Mouse (Mus musculus) kidney, embryonic 16.5 days (tissue): ENCODE data around the gene Wfdc8. TPM values are rescaled to one million over a fixed set of nuclear protein-coding genes. Genes with fewer than 3 reads are reported as not detected.

Experiments
- ATAC-seq: fragments of 200-750 bp; cut with Nextera tagmentation; 2 replicates; pipeline ENCODE4 v1.8.0; 2017; ENCODE audit warnings: moderate TSS enrichment; ENCODE audit not compliant: low FRiP score, low TSS enrichment
- H3K27ac ChIP-seq: fragments of 300-500 bp; sonication (generic); 2 replicates; pipeline ENCODE4 v1.5.1; 2014; ENCODE audit warnings: low read length
- H3K27me3 ChIP-seq: fragments of 300-500 bp; sonication (generic); 2 replicates; pipeline ENCODE4 v1.6.1; 2014; ENCODE audit warnings: low read length, control low read depth, mixed read lengths; ENCODE audit not compliant: insufficient read depth
- H3K36me3 ChIP-seq: fragments of 300-500 bp; sonication (generic); 2 replicates; pipeline ENCODE4 v1.6.1; 2014; ENCODE audit warnings: low read length, control low read depth, mixed read lengths; ENCODE audit not compliant: insufficient read depth
- H3K4me1 ChIP-seq: fragments of 300-500 bp; sonication (generic); 2 replicates; pipeline ENCODE4 v1.6.1; 2014; ENCODE audit warnings: low read length, control low read depth, mixed read lengths; ENCODE audit not compliant: insufficient read depth
- H3K4me2 ChIP-seq: fragments of 300-500 bp; sonication (generic); replicated peaks from 2 replicates; pipeline ENCODE4 v1.6.1; 2014; ENCODE audit warnings: low read depth, low read length
- H3K4me3 ChIP-seq: fragments of 300-500 bp; sonication (generic); 2 replicates; pipeline ENCODE4 v1.5.1; 2014; ENCODE audit warnings: mild to moderate bottlenecking, low read length
- H3K9ac ChIP-seq: fragments of 300-500 bp; sonication (generic); replicated peaks from 2 replicates; pipeline ENCODE4 v1.6.1; 2014; ENCODE audit warnings: low read length
- H3K9me3 ChIP-seq: fragments of 300-500 bp; sonication (generic); 2 replicates; pipeline ENCODE4 v1.6.1; 2016; ENCODE audit warnings: low read length, control low read depth
- WGBS: fragments of 180-500 bp; shearing (Covaris S2); extraction: QIAGEN DNeasy Blood & Tissue Kit; methylation state at CpG from one replicate; pipeline ENCODE4 v1.1.7; 2014; 5-methylcytosine and 5-hydroxymethylcytosine counted together
- polyA plus RNA-seq: library from polyadenylated mRNA; unstranded; fragments of >200 nt; fragmentation: Nextera tagmentation; extraction: Ambion mirVana; gene quantifications from 2 replicates; pipeline ENCODE4 v1.2.1, GENCODE M21; 2015

Wfdc8 gene
- polyA plus RNA-seq, 1 experiment from 2014 or later = not detected

GRCm38 (mm10) chr2:164549963-164550894 is 63.2 kb downstream of the Wfdc8 start:
- WGBS = 28% methylated on average over 10 of the region's 10 CpGs
- Histone ChIP-seq H3K4me2 (no peak overlapping the region), H3K4me3 (no peak overlapping the region), H3K27ac (no peak overlapping the region), H3K9me3 (no peaks in the 10 kb centered on the region), H3K9ac (peak overlapping the region; percentile 26; the same call in 1 of the 2 replicates), H3K4me1 (peaks cover 8% of the 10 kb centered on the region), H3K27me3 (no peaks in the 10 kb centered on the region), H3K36me3 (no peaks in the 10 kb centered on the region)
- ATAC-seq = peak; percentile 63; the same call in 1 of the 2 replicates

- Histone ChIP-seq H3K4me1 (peaks cover 13% of the 10 kb centered on the region), H3K36me3 (no peaks in the 10 kb centered on the region), H3K9ac (no peak overlapping the region), H3K4me3 (no peak overlapping the region), H3K9me3 (no peaks in the 10 kb centered on the region), H3K27ac (no peak overlapping the region), H3K4me2 (no peak overlapping the region), H3K27me3 (no peaks in the 10 kb centered on the region)
- peak; percentile 15; the same call in 1 of the 2 replicates for ATAC-seq
- 46% methylated on average over 4 of the region's 4 CpGs for WGBS
These were observed 64.1 kb downstream of the Wfdc8 start for GRCm38 (mm10) chr2:164549338-164549737.

Other genes with a start within 250 kb of the Wfdc8 start
- 0.41 and 1.00 TPM in 2 replicates for gene Slpi, start 224.5 kb downstream of the Wfdc8 start, polyA plus RNA-seq
- 0.06 and 0.29 TPM in 2 replicates for gene Rbpjl, start 210.5 kb downstream of the Wfdc8 start, polyA plus RNA-seq
- 0.75 and 2.0 TPM in 2 replicates for gene Matn4, start 208.5 kb downstream of the Wfdc8 start, polyA plus RNA-seq
- 204 and 209 TPM in 2 replicates for gene Sdc4, start 169.7 kb downstream of the Wfdc8 start, polyA plus RNA-seq
- gene Sys1, start 156.7 kb downstream of the Wfdc8 start, polyA plus RNA-seq = 65.9 and 67.0 TPM in 2 replicates
- gene Gm20458, start 152.7 kb downstream of the Wfdc8 start, polyA plus RNA-seq = 8.1 and 14.0 TPM in 2 replicates
- not detected in 2 replicates for gene Trp53tg5, start 139.9 kb downstream of the Wfdc8 start, polyA plus RNA-seq
- 12.6 and 18.2 TPM in 2 replicates for gene Dbndd2, start 127.5 kb downstream of the Wfdc8 start, polyA plus RNA-seq
- 70.7 and 75.8 TPM in 2 replicates for gene Pigt, start 116.1 kb downstream of the Wfdc8 start, polyA plus RNA-seq
- gene Wfdc2, start 51.2 kb downstream of the Wfdc8 start, polyA plus RNA-seq = 399 and 441 TPM in 2 replicates
- not detected in 2 replicates for gene Spint3, start 40.2 kb downstream of the Wfdc8 start, polyA plus RNA-seq
- gene Wfdc6a, start 28.2 kb downstream of the Wfdc8 start, polyA plus RNA-seq = not detected in 2 replicates
- gene Eppin, start 20.0 kb downstream of the Wfdc8 start, polyA plus RNA-seq = not detected in 2 replicates
- not detected in 2 replicates for gene Wfdc6b, start 104 bp downstream of the Wfdc8 start, polyA plus RNA-seq
- not detected in 2 replicates for gene Wfdc16, start 25.2 kb upstream of the Wfdc8 start, polyA plus RNA-seq
- gene Wfdc10, start 42.4 kb upstream of the Wfdc8 start, polyA plus RNA-seq = not detected in 2 replicates
- gene Wfdc9, start 43.0 kb upstream of the Wfdc8 start, polyA plus RNA-seq = not detected in 2 replicates
- gene Wfdc11, start 60.5 kb upstream of the Wfdc8 start, polyA plus RNA-seq = not detected in 2 replicates
- 0.97 and 1.3 TPM in 2 replicates for gene Wfdc13, start 71.5 kb upstream of the Wfdc8 start, polyA plus RNA-seq
- gene Spint4, start 84.9 kb upstream of the Wfdc8 start, polyA plus RNA-seq = 0.49 and 1.2 TPM in 2 replicates
- not detected in 2 replicates for gene Spint5, start 101.7 kb upstream of the Wfdc8 start, polyA plus RNA-seq
- gene Wfdc3, start 132.3 kb upstream of the Wfdc8 start, polyA plus RNA-seq = 1.1 and 1.2 TPM in 2 replicates
- gene Dnttip1, start 132.4 kb upstream of the Wfdc8 start, polyA plus RNA-seq = 73.3 and 74.2 TPM in 2 replicates
- 449 and 509 TPM in 2 replicates for gene Ube2c, start 156.3 kb upstream of the Wfdc8 start, polyA plus RNA-seq
- gene Tnnc2, start 166.3 kb upstream of the Wfdc8 start, polyA plus RNA-seq = 21.0 and 22.3 TPM in 2 replicates
- gene Snx21, start 172.2 kb upstream of the Wfdc8 start, polyA plus RNA-seq = 22.7 and 25.2 TPM in 2 replicates
- 27.3 and 30.8 TPM in 2 replicates for gene Acot8, start 191.3 kb upstream of the Wfdc8 start, polyA plus RNA-seq
- 10.6 and 11.9 TPM in 2 replicates for gene Zswim3, start 191.5 kb upstream of the Wfdc8 start, polyA plus RNA-seq
- 21.7 and 22.3 TPM in 2 replicates for gene Zswim1, start 209.1 kb upstream of the Wfdc8 start, polyA plus RNA-seq
- gene Spata25, start 214.9 kb upstream of the Wfdc8 start, polyA plus RNA-seq = not detected in 2 replicates
- 206 and 211 TPM in 2 replicates for gene Ctsa, start 219.2 kb upstream of the Wfdc8 start, polyA plus RNA-seq
- 8.8 and 9.0 TPM in 2 replicates for gene Neurl2, start 219.8 kb upstream of the Wfdc8 start, polyA plus RNA-seq
- gene Pltp, start 244.1 kb upstream of the Wfdc8 start, polyA plus RNA-seq = 44.8 and 47.5 TPM in 2 replicates